Comparison of ENCODE assay signal across 23 mouse cellular contexts in the genomic region with DNA sequence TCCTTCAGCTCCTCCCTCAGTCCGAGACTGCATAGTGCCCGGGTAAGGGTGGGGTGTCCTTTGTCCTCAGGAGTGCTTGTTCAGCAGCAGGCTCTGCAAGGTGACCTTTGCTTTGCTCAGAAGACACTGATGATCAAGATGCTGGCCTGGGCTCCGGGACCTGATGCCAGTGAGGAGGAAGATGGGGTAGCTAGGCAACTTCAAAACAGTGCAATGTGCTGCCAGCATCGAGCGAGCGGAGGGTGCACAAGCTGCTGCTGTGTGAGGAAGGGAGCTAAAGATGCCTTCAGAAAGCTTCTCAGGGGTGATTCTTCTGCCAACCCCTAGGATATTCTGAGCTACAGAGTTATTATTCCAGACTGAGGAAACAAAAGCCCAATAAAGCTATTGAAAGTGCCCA. TPM values are rescaled to one million over a fixed set of nuclear protein-coding genes. Genes with fewer than 3 reads are reported as not detected.
A peak's percentile ranks its signal among the peaks of the same experiment; 100 is the strongest.
DNase-seq lines count a peak whose midpoint lies in the region; ATAC-seq and TF ChIP-seq lines count a peak whose summit lies in the region.
"Had no signal": no experiment of that assay in that cellular context is flagged by ENCODE, and none has a peak within 500 bp of the region (broad histone marks: within the 10 kb centered on the region; RNA-seq: fewer than 3 reads in every experiment).

No protein-coding gene starts in this region.

- H3K4me2 ChIP-seq in liver, postnatal 0 days (ENCODE audit: low read depth, low read length), result no peak overlapping the region
- H3K4me2 ChIP-seq: heart, embryonic 12.5 days; lung, embryonic 15.5 days; neural tube, embryonic 12.5 days had no signal

- no peaks in the 10 kb centered on the region; the same call in 1 of the 2 replicates for H3K9me3 ChIP-seq in midbrain, embryonic 10.5 days (replicated peaks)
- no peaks in the 10 kb centered on the region for H3K9me3 ChIP-seq in liver, postnatal 0 days (ENCODE audit: low read length)
- H3K9me3 ChIP-seq: lung, embryonic 15.5 days; neural tube, embryonic 12.5 days had no signal

- no peaks in the 10 kb centered on the region for H3K27me3 ChIP-seq in midbrain, embryonic 10.5 days (ENCODE audit: low read depth, poor library complexity, severe bottlenecking)
- no peaks in the 10 kb centered on the region for H3K27me3 ChIP-seq in liver, postnatal 0 days (ENCODE audit: insufficient read depth, low read length)
- H3K27me3 ChIP-seq: heart, embryonic 12.5 days; lung, embryonic 15.5 days; neural tube, embryonic 12.5 days had no signal

- peak; percentile 15 for TF ChIP-seq CTCF in layer of hippocampus, adult 2 months (conservative IDR thresholded peaks at IDR 0.05)
- TF ChIP-seq CTCF in liver, postnatal 0 days (IDR thresholded peaks at IDR 0.05; ENCODE audit: low read depth), result no peak

- no peak overlapping the region for H3K4me3 ChIP-seq in layer of hippocampus, adult 2 months
- H3K4me3 ChIP-seq in midbrain, embryonic 10.5 days, result no peak overlapping the region
- H3K4me3 ChIP-seq in liver, postnatal 0 days (ENCODE audit: low read depth, low read length), result no peak overlapping the region
- H3K4me3 ChIP-seq: erythroblast, embryonic 14.5 days; heart, embryonic 12.5 days; lung, embryonic 15.5 days; neural tube, embryonic 12.5 days had no signal

- peak overlapping the region; percentile 82 for H3K27ac ChIP-seq in layer of hippocampus, adult 2 months
- H3K27ac ChIP-seq in midbrain, embryonic 10.5 days (replicated peaks), result no peak overlapping the region
- H3K27ac ChIP-seq in liver, postnatal 0 days (ENCODE audit: low read depth), result no peak overlapping the region
- H3K27ac ChIP-seq: lung, embryonic 15.5 days; neural tube, embryonic 12.5 days; stomach, postnatal 0 days had no signal

- no peak for TF ChIP-seq EP300 in liver, postnatal 0 days (IDR thresholded peaks at IDR 0.05; ENCODE audit: low read depth)

- DNase-seq in cerebellum, adult 9-11 months, result peak; percentile 7
- no peak for DNase-seq in cerebellum, adult 8-10 months
- peak; percentile 6 for DNase-seq in ES-CJ7 (ENCODE audit: low read depth, low spot score)
- DNase-seq in layer of hippocampus, adult 2 months (ENCODE audit: low spot score in 2 of 2), result peak; percentile 47 to 55
- peak; percentile 25 to 60 for DNase-seq in left cerebral cortex, postnatal 36 days (ENCODE audit: low spot score in 2 of 2)
- DNase-seq in midbrain, embryonic 10.5 days (ENCODE audit: low spot score), result no peak
- no peak for DNase-seq in urinary bladder, postnatal 4 days (ENCODE audit: low spot score in 2 of 2)
- no peak for DNase-seq in liver, postnatal 0 days
- DNase-seq: cerebellum, postnatal 10 days; heart, postnatal 4 days; thymus, postnatal 25 days had no signal

- H3K36me3 ChIP-seq in midbrain, embryonic 10.5 days, result no peaks in the 10 kb centered on the region
- H3K36me3 ChIP-seq in liver, postnatal 0 days (replicated peaks; ENCODE audit: insufficient read depth, low read length), result no peaks in the 10 kb centered on the region
- H3K36me3 ChIP-seq: heart, embryonic 12.5 days; lung, embryonic 15.5 days; neural tube, embryonic 12.5 days had no signal

- H3K9ac ChIP-seq in liver, postnatal 0 days (replicated peaks), result no peak overlapping the region
- H3K9ac ChIP-seq: heart, embryonic 12.5 days; lung, embryonic 15.5 days; neural tube, embryonic 12.5 days had no signal

- no peak for ATAC-seq in liver, postnatal 0 days
- ATAC-seq: midbrain, embryonic 16.5 days had no signal

- H3K4me1 ChIP-seq in midbrain, embryonic 10.5 days, result no peaks in the 10 kb centered on the region
- H3K4me1 ChIP-seq in liver, postnatal 0 days (ENCODE audit: insufficient read depth), result no peaks in the 10 kb centered on the region
- H3K4me1 ChIP-seq: heart, embryonic 12.5 days; lung, embryonic 15.5 days; neural tube, embryonic 12.5 days had no signal

- intact Hi-C loops in left cerebral cortex, postnatal 36 days (cut with DNase I), result no loop called here

- WGBS in midbrain, embryonic 10.5 days, result 87% methylated on average over 6 of the region's 6 CpGs
- 77% methylated on average over 6 of the region's 6 CpGs for WGBS in liver, postnatal 0 days (ENCODE audit: insufficient replicate concordance)

RNA-seq across cellular contexts. Expression of gene Dspp, which starts 2.6 kb away (rescaled TPM):
- not detected for total RNA-seq in layer of hippocampus, adult 2 months (2021)
- under 1 TPM in 1 of 2 experiments, not detected in 1; 0.07 TPM for total RNA-seq in left cerebral cortex, postnatal 36 days (2021)
- polyA plus RNA-seq in midbrain, embryonic 10.5 days (2016; fragmentation: Nextera tagmentation; extraction: Ambion mirVana), result not detected in 2 replicates
- polyA plus RNA-seq in liver, postnatal 0 days (2015; fragmentation: Nextera tagmentation; extraction: Ambion mirVana), result not detected in 2 replicates
- total RNA-seq: adrenal gland, adult 18-20 months; gastrocnemius, postnatal 4 days; heart, postnatal 4 days; liver, adult 2 months; megakaryocyte progenitor cell, adult 5-6 weeks had no signal
- polyA plus RNA-seq: erythroblast, embryonic 14.5 days; heart, embryonic 12.5 days; kidney, embryonic 14.5 days; liver, adult 2 months; midbrain, embryonic 16.5 days; neural tube, embryonic 12.5 days; spleen, adult 2 months; stomach, postnatal 0 days had no signal

RNA-seq across cellular contexts. Expression of gene Dmp1, which starts 29.3 kb away (rescaled TPM):
- total RNA-seq in layer of hippocampus, adult 2 months (2021), result 1 to 10 TPM; 4.4 to 5.2 TPM
- total RNA-seq in left cerebral cortex, postnatal 36 days (2021), result 1 to 10 TPM; 5.2 to 5.4 TPM
- 0.63 and 1.7 TPM in 2 replicates for polyA plus RNA-seq in midbrain, embryonic 10.5 days (2016; fragmentation: Nextera tagmentation; extraction: Ambion mirVana)
- polyA plus RNA-seq in liver, postnatal 0 days (2015; fragmentation: Nextera tagmentation; extraction: Ambion mirVana), result not detected in 2 replicates
- total RNA-seq: adrenal gland, adult 18-20 months; heart, postnatal 4 days; liver, adult 2 months; megakaryocyte progenitor cell, adult 5-6 weeks had no signal
- polyA plus RNA-seq: erythroblast, embryonic 14.5 days; heart, embryonic 12.5 days; kidney, embryonic 14.5 days; liver, adult 2 months had no signal

RNA-seq across cellular contexts. Expression of gene Sparcl1, which starts 59.6 kb away (rescaled TPM):
- 1,000 to 10,000 TPM; 1,426 to 1,439 TPM for total RNA-seq in layer of hippocampus, adult 2 months (2021)
- 1,000 to 10,000 TPM; 1,441 to 1,623 TPM for total RNA-seq in left cerebral cortex, postnatal 36 days (2021)
- 30.0 and 42.1 TPM in 2 replicates for polyA plus RNA-seq in midbrain, embryonic 10.5 days (2016; fragmentation: Nextera tagmentation; extraction: Ambion mirVana)
- 5.2 and 6.3 TPM in 2 replicates for polyA plus RNA-seq in liver, postnatal 0 days (2015; fragmentation: Nextera tagmentation; extraction: Ambion mirVana)
- total RNA-seq: megakaryocyte progenitor cell, adult 5-6 weeks had no signal
- polyA plus RNA-seq: erythroblast, embryonic 14.5 days had no signal

Comparison
In these comparisons a context has a peak if more than half of its experiments do, and no peak if none do; other contexts are left out.
1. DNase-seq: peak in cerebellum, adult 9-11 months (single experiment), ES-CJ7 (single experiment), layer of hippocampus, adult 2 months (2 of 2) and left cerebral cortex, postnatal 36 days (2 of 2); none in cerebellum, adult 8-10 months (single experiment), midbrain, embryonic 10.5 days (single experiment), urinary bladder, postnatal 4 days (0 of 2) and liver, postnatal 0 days (single experiment).